Mouse (Mus musculus): Measurements from ENCODE around the gene Ppp2r2c.

DNA sequence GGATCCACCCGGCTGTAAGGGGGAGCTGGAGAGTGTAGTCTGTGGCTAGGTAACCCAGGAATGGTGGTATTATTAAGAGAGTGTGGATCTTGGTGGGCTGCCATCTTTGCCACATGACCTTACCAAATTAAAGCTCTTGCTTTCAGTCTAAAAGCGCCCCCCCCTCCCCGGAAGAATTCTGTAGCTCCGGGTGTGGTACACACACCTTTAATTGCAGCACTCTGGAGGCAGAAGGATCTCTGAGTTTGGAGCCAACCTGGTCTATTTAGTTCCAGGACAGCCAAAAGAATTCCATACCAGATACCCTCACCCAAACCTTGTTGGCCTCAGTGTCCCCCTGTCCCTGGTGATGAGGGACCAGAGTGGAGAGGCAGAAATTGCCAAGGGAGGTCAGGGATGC, 10.5 kb downstream of the Ppp2r2c start:
- TF ChIP-seq CTCF (IDR thresholded peaks at IDR 0.05; ENCODE audit: borderline replicate concordance, insufficient read depth, low read depth, low read length) = no peak
- no peak for TF ChIP-seq POLR2A (IDR thresholded peaks at IDR 0.05; ENCODE audit: borderline replicate concordance, insufficient read depth, low read length)
